Mouse (Mus musculus): ENCODE measurements around the gene Hoxc10. TPM values are rescaled to one million over a fixed set of nuclear protein-coding genes. Genes with fewer than 3 reads are reported as not detected.

Gene Hoxc10
- polyA plus RNA-seq, 1 experiment from 2014 or later: not detected

GRCm38 (mm10) chr15:102997939-102998355 is 31.4 kb downstream of the Hoxc10 start, which contains the start of gene Hoxc6:
Hoxc6 (plus strand) TSS chr15:102998257.
- no peak for DNase-seq (ENCODE audit: low spot score)
- ATAC-seq (ENCODE audit: low read depth): no peak
- H3K27me3 ChIP-seq (replicated peaks; ENCODE audit: control insufficient read depth, insufficient read depth, low read length): peaks cover 98% of the 10 kb centered on the region
- H3K9ac ChIP-seq (ENCODE audit: low read depth, low read length): no peak within 1 kb of the TSS
- peaks cover 15% of the 10 kb centered on the region; the same call in 1 of the 2 replicates for H3K4me1 ChIP-seq (ENCODE audit: control insufficient read depth, insufficient read depth, low read length)
- peak within 1 kb of the TSS; percentile 44 for H3K4me3 ChIP-seq (ENCODE audit: low read depth, low read length)
- no peak within 1 kb of the TSS for H3K27ac ChIP-seq (replicated peaks; ENCODE audit: low read depth, low read length)
- WGBS: 2% methylated on average over 19 of the region's 19 CpGs
- peak within 1 kb of the TSS; percentile 72 for H3K4me2 ChIP-seq (ENCODE audit: low read depth, low read length)
- H3K9me3 ChIP-seq (ENCODE audit: control insufficient read depth, low read length): no peaks in the 10 kb centered on the region
- H3K36me3 ChIP-seq (ENCODE audit: control insufficient read depth, insufficient read depth, low read length): no peaks in the 10 kb centered on the region

GRCm38 (mm10) chr15:102998608-102999182 is 32.1 kb downstream of the Hoxc10 start:
- Histone ChIP-seq H3K36me3 (ENCODE audit: control insufficient read depth, insufficient read depth, low read length) (no peaks in the 10 kb centered on the region), H3K4me3 (ENCODE audit: low read depth, low read length) (peak overlapping the region; percentile 44), H3K27me3 (replicated peaks; ENCODE audit: control insufficient read depth, insufficient read depth, low read length) (peaks cover 99% of the 10 kb centered on the region), H3K9ac (ENCODE audit: low read depth, low read length) (no peak overlapping the region), H3K4me2 (ENCODE audit: low read depth, low read length) (peak overlapping the region; percentile 72), H3K27ac (replicated peaks; ENCODE audit: low read depth, low read length) (no peak overlapping the region), H3K4me1 (ENCODE audit: control insufficient read depth, insufficient read depth, low read length) (peaks cover 15% of the 10 kb centered on the region; the same call in 1 of the 2 replicates), H3K9me3 (ENCODE audit: control insufficient read depth, low read length) (no peaks in the 10 kb centered on the region)
- no peak for DNase-seq (ENCODE audit: low spot score)
- ATAC-seq (ENCODE audit: low read depth): no peak
- 1% methylated on average over 17 of the region's 19 CpGs for WGBS

DNA sequence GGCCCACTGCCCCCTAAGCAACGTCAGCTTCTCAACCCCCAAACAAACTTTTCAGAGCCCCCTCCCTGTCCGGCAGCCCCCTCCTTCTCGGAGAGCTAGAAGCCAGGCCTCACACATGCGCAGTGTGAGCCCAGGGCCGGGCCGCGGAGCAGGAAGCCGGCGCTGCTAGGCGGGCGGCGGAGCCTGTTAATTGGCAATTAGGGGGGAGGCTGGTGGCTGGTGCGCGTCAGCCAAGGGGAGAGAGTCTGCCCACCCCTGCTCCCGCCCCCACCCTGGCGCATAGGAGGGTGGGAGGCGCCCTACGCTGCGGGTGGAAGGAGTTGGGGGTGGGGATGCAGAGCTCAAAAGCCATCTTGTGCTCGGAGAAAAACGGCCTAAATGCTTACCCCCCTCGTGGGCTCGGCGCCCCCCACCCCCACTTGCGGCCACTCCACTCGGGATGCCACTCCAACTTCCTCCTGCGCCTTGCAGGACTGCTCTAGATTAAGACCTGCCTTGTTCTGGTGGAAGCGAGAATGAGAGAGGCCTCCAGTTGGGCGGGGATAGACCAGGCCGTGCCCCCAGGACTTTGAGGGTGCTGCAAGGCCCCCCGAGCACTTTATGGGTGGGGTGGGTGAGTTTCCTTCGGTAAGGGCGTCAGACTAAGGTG is 32.7 kb downstream of the Hoxc10 start:
- Histone ChIP-seq H3K27me3 (replicated peaks; ENCODE audit: control insufficient read depth, insufficient read depth, low read length) (peaks cover 100% of the 10 kb centered on the region), H3K9ac (ENCODE audit: low read depth, low read length) (peak overlapping the region; percentile 49), H3K4me2 (ENCODE audit: low read depth, low read length) (peak overlapping the region; percentile 72), H3K27ac (replicated peaks; ENCODE audit: low read depth, low read length) (no peak overlapping the region), H3K9me3 (ENCODE audit: control insufficient read depth, low read length) (no peaks in the 10 kb centered on the region), H3K36me3 (ENCODE audit: control insufficient read depth, insufficient read depth, low read length) (no peaks in the 10 kb centered on the region), H3K4me1 (ENCODE audit: control insufficient read depth, insufficient read depth, low read length) (peaks cover 15% of the 10 kb centered on the region; the same call in 1 of the 2 replicates), H3K4me3 (ENCODE audit: low read depth, low read length) (peak overlapping the region; percentile 44)
- under 1% methylated on average over 23 of the region's 33 CpGs for WGBS
- DNase-seq (ENCODE audit: low spot score): peak; percentile 64
- ATAC-seq (ENCODE audit: low read depth): peak; percentile 81

DNA sequence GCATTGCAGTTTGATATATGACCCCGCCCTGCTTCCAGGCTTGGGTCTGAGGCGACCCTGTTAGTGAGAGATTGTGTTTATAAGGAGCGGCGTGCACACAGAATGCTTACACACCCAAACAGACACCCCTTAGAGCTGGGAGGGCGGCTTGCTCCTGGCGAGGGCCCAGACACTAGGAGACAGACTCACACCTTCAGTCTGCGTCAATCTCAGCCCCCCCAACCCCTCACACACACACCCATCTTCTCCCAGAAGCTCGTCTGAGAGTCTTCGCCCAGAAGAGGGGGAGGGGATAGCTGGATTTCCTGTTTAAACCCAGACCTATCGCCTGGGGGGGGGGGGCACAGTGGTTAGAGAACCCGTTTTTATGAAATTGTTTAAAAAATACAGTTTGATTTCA is 33.4 kb downstream of the Hoxc10 start:
- no peak overlapping the region for H3K27ac ChIP-seq (replicated peaks; ENCODE audit: low read depth, low read length)

GRCm38 (mm10) chr15:103000501-103000901 is 33.9 kb downstream of the Hoxc10 start:
- H3K9me3 ChIP-seq (ENCODE audit: control insufficient read depth, low read length): no peaks in the 10 kb centered on the region
- ATAC-seq (ENCODE audit: low read depth) (no peak), DNase-seq (ENCODE audit: low spot score) (no peak)
- peak overlapping the region; percentile 4; the same call in 1 of the 2 replicates for H3K4me3 ChIP-seq (ENCODE audit: low read depth, low read length)
- no peak overlapping the region for H3K9ac ChIP-seq (ENCODE audit: low read depth, low read length)
- peak overlapping the region; percentile 15; the same call in 1 of the 2 replicates for H3K4me2 ChIP-seq (ENCODE audit: low read depth, low read length)
- WGBS: 3% methylated on average over 23 of the region's 24 CpGs
- H3K27me3 ChIP-seq (replicated peaks; ENCODE audit: control insufficient read depth, insufficient read depth, low read length): peaks cover 100% of the 10 kb centered on the region
- H3K36me3 ChIP-seq (ENCODE audit: control insufficient read depth, insufficient read depth, low read length): no peaks in the 10 kb centered on the region
- H3K4me1 ChIP-seq (ENCODE audit: control insufficient read depth, insufficient read depth, low read length): peaks cover 15% of the 10 kb centered on the region; the same call in 1 of the 2 replicates
- no peak overlapping the region for H3K27ac ChIP-seq (replicated peaks; ENCODE audit: low read depth, low read length)

More for the DNA sequence above, 33.4 kb downstream of the Hoxc10 start:
- Histone ChIP-seq H3K4me1 (ENCODE audit: control insufficient read depth, insufficient read depth, low read length) (peaks cover 15% of the 10 kb centered on the region; the same call in 1 of the 2 replicates), H3K4me2 (ENCODE audit: low read depth, low read length) (peak overlapping the region; percentile 72), H3K9ac (ENCODE audit: low read depth, low read length) (no peak overlapping the region), H3K36me3 (ENCODE audit: control insufficient read depth, insufficient read depth, low read length) (no peaks in the 10 kb centered on the region), H3K4me3 (ENCODE audit: low read depth, low read length) (peak overlapping the region; percentile 44), H3K9me3 (ENCODE audit: control insufficient read depth, low read length) (no peaks in the 10 kb centered on the region), H3K27me3 (replicated peaks; ENCODE audit: control insufficient read depth, insufficient read depth, low read length) (peaks cover 100% of the 10 kb centered on the region)
- 0% methylated on average over 10 of the region's 11 CpGs for WGBS
- DNase-seq (ENCODE audit: low spot score) (no peak), ATAC-seq (ENCODE audit: low read depth) (peak; percentile 26; the same call in 1 of the 2 replicates)

DNA sequence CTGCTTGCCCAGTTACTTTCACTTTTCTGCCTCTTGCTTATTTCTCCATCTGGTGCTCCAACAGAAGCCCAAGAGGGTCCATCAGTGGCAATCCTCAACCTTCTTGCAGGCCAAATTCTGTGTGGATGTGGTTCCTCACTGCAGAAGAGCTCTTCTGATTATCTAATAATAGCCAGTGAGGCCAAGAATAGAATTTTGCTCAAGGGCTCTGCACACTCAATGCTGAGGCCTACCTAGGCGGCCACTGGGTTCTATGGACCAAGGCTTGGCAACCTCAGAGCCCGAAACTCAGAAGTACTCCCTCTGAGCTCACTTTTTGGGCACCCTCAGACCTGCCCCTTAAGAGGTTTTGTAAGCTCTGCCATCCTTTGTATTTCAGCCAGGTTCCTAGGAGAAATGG is 34.8 kb downstream of the Hoxc10 start:
- Histone ChIP-seq H3K4me2 (ENCODE audit: low read depth, low read length) (no peak overlapping the region), H3K4me3 (ENCODE audit: low read depth, low read length) (no peak overlapping the region), H3K36me3 (ENCODE audit: control insufficient read depth, insufficient read depth, low read length) (no peaks in the 10 kb centered on the region), H3K9ac (ENCODE audit: low read depth, low read length) (no peak overlapping the region), H3K9me3 (ENCODE audit: control insufficient read depth, low read length) (no peaks in the 10 kb centered on the region), H3K27ac (replicated peaks; ENCODE audit: low read depth, low read length) (no peak overlapping the region), H3K27me3 (replicated peaks; ENCODE audit: control insufficient read depth, insufficient read depth, low read length) (peaks cover 100% of the 10 kb centered on the region), H3K4me1 (ENCODE audit: control insufficient read depth, insufficient read depth, low read length) (peaks cover 15% of the 10 kb centered on the region; the same call in 1 of the 2 replicates)
- DNase-seq (ENCODE audit: low spot score): no peak
- ATAC-seq (ENCODE audit: low read depth): no peak
- 13% methylated on average over 2 of the region's 2 CpGs for WGBS

- H3K9me3 ChIP-seq (ENCODE audit: control insufficient read depth, low read length): no peaks in the 10 kb centered on the region
- no peak overlapping the region for H3K27ac ChIP-seq (replicated peaks; ENCODE audit: low read depth, low read length)
- H3K9ac ChIP-seq (ENCODE audit: low read depth, low read length): no peak overlapping the region
- WGBS: 11% methylated on average over 4 of the region's 4 CpGs
- H3K4me1 ChIP-seq (ENCODE audit: control insufficient read depth, insufficient read depth, low read length): peaks cover 15% of the 10 kb centered on the region; the same call in 1 of the 2 replicates
- no peak for ATAC-seq (ENCODE audit: low read depth)
- H3K27me3 ChIP-seq (replicated peaks; ENCODE audit: control insufficient read depth, insufficient read depth, low read length): peaks cover 100% of the 10 kb centered on the region
- H3K4me2 ChIP-seq (ENCODE audit: low read depth, low read length): no peak overlapping the region
- DNase-seq (ENCODE audit: low spot score): no peak
- no peaks in the 10 kb centered on the region for H3K36me3 ChIP-seq (ENCODE audit: control insufficient read depth, insufficient read depth, low read length)
- H3K4me3 ChIP-seq (ENCODE audit: low read depth, low read length): no peak overlapping the region
Observed at GRCm38 (mm10) chr15:103002156-103002555, 35.6 kb downstream of the Hoxc10 start.

DNA sequence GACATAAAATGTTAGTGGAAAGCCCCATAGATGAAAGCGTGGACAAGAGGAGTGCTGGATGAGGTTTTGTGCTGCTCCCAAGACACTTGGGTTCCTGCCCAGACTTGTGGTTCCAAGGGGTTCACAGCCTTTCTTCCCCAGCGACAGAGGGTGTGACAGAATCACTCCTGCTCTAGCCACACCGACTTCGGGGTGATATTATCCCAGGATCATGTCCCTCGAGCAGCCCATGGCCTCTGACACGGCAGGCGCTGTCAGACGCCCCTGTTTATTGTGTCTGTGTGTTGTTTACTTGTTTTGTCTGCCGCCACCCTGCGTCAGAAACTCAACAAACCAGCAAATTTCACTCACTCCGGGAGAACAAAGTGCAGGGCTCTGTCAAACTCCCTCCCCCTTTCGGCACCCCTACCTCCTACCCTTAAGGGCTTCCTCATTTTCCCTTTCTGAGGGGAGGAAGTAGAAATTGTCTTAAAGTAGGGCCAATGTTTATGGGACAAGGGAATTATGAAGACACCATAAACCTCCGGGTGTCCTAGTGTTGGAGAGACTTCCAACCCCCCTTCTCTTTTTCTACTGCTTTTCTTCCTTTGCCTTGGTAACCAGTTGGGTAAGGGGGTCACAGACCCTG is 36.3 kb downstream of the Hoxc10 start:
- Histone ChIP-seq H3K4me3 (ENCODE audit: low read depth, low read length) (no peak overlapping the region), H3K36me3 (ENCODE audit: control insufficient read depth, insufficient read depth, low read length) (no peaks in the 10 kb centered on the region), H3K27ac (replicated peaks; ENCODE audit: low read depth, low read length) (no peak overlapping the region), H3K4me2 (ENCODE audit: low read depth, low read length) (no peak overlapping the region), H3K4me1 (ENCODE audit: control insufficient read depth, insufficient read depth, low read length) (peaks cover 15% of the 10 kb centered on the region; the same call in 1 of the 2 replicates), H3K27me3 (replicated peaks; ENCODE audit: control insufficient read depth, insufficient read depth, low read length) (peaks cover 100% of the 10 kb centered on the region), H3K9ac (ENCODE audit: low read depth, low read length) (no peak overlapping the region), H3K9me3 (ENCODE audit: control insufficient read depth, low read length) (no peaks in the 10 kb centered on the region)
- ATAC-seq (ENCODE audit: low read depth) (no peak), DNase-seq (ENCODE audit: low spot score) (no peak)
- 4% methylated on average over 13 of the region's 13 CpGs for WGBS

Measured in embryonic facial prominence, embryonic 14.5 days (tissue).